Mouse (Mus musculus) left cerebral cortex, adult 2 months (tissue): Measurements from ENCODE around the gene Col6a4. TPM values are rescaled to one million over a fixed set of nuclear protein-coding genes. Genes with fewer than 3 reads are reported as not detected.
A peak's percentile ranks its signal among the peaks of the same experiment; 100 is the strongest.

Experiments used
- DNase-seq, 2 experiments: peaks; one replicate each; pipeline ENCODE4 v3.0.0; 2021 to 2022; ENCODE audit warnings: low spot score in 2 of 2, mixed read lengths in 1 of 2; ENCODE audit errors: extremely low spot score in 1 of 2
- H3K27ac ChIP-seq: fragments of 200-600 bp; 2 replicates; pipeline ENCODE4 v1.8.1; 2022
- H3K4me3 ChIP-seq: fragments of 200-600 bp; 2 replicates; pipeline ENCODE4 v1.8.1; 2022
- CTCF ChIP-seq: fragments of 200-600 bp; IDR thresholded peaks from 2 replicates; pipeline ENCODE4 v1.8.1; 2022; ENCODE audit warnings: antibody characterized with exemption, mild to moderate bottlenecking, moderate library complexity
- intact Hi-C: fragments of 180-260 bp; cut with DNase I; formaldehyde crosslinking; loops from one replicate; pipeline ENCODE4 v1.15.1; 2025
- long read RNA-seq, 2 experiments: library from polyadenylated mRNA; stranded (forward); transcript quantifications; one replicate each; pipeline ENCODE4 v2.0.0; 2021; ENCODE audit warnings: borderline mapping rate in 2 of 2
- total RNA-seq, 2 experiments: library from RNA; stranded (reverse); gene quantifications; 2 replicates each; pipeline ENCODE4 v1.2.3; 2021

Col6a4 gene
- total RNA-seq: 1 to 10 TPM; 1.5 to 2.2 TPM
- long read RNA-seq, experiment 1: 0 reads
- long read RNA-seq, experiment 2: 0 reads

- H3K4me3 ChIP-seq: no peak within 1 kb of the TSS
- intact Hi-C loops: no loop called here
These were observed at the start of gene Col6a4 for GRCm38 (mm10) chr9:106096683-106097082. Col6a4 (minus strand) TSS chr9:106096783.

GRCm38 (mm10) chr9:106145582-106145981 lies 49.0 kb upstream of the Col6a4 start:
- H3K4me3 ChIP-seq: no peak overlapping the region
- intact Hi-C loops: no loop called here
- H3K27ac ChIP-seq: no peak overlapping the region
- no peak for TF ChIP-seq CTCF
- DNase-seq: no peak

More at GRCm38 (mm10) chr9:106096683-106097082, at the start of gene Col6a4:
- no peak for TF ChIP-seq CTCF
- H3K27ac ChIP-seq: no peak within 1 kb of the TSS
- DNase-seq: no peak

- Histone ChIP-seq H3K4me3 (no peak overlapping the region), H3K27ac (no peak overlapping the region)
- DNase-seq: no peak
- intact Hi-C loops: no loop called here
- no peak for TF ChIP-seq CTCF
These were observed 47.6 kb upstream of the Col6a4 start for GRCm38 (mm10) chr9:106144176-106144575.

- no peak for DNase-seq
- intact Hi-C loops: no loop called here
- H3K4me3 ChIP-seq: no peak overlapping the region
- TF ChIP-seq CTCF: no peak
- H3K27ac ChIP-seq: no peak overlapping the region
These were observed 45.4 kb upstream of the Col6a4 start for GRCm38 (mm10) chr9:106141955-106142354.

GRCm38 (mm10) chr9:106139763-106140162 lies 43.2 kb upstream of the Col6a4 start:
- no peak for TF ChIP-seq CTCF
- intact Hi-C loops: no loop called here
- no peak for DNase-seq
- Histone ChIP-seq H3K4me3 (no peak overlapping the region), H3K27ac (no peak overlapping the region)

GRCm38 (mm10) chr9:106137671-106138216 lies 41.2 kb upstream of the Col6a4 start:
- no peak overlapping the region for H3K4me3 ChIP-seq
- no peak overlapping the region for H3K27ac ChIP-seq
- intact Hi-C loops: no loop called here
- DNase-seq: no peak
- TF ChIP-seq CTCF: no peak

- no peak overlapping the region for H3K27ac ChIP-seq
- intact Hi-C loops: no loop called here
- H3K4me3 ChIP-seq: no peak overlapping the region
- TF ChIP-seq CTCF: no peak
- DNase-seq: no peak
These were observed 33.7 kb upstream of the Col6a4 start for GRCm38 (mm10) chr9:106130250-106130649.

GRCm38 (mm10) chr9:106129072-106129471 lies 32.5 kb upstream of the Col6a4 start:
- H3K4me3 ChIP-seq: no peak overlapping the region
- no peak for TF ChIP-seq CTCF
- intact Hi-C loops: no loop called here

GRCm38 (mm10) chr9:106126786-106127251 lies 30.2 kb upstream of the Col6a4 start:
- intact Hi-C loops: no loop called here
- DNase-seq: peak in 1 of 2 experiments; percentile 18
- no peak overlapping the region for H3K4me3 ChIP-seq
- no peak overlapping the region for H3K27ac ChIP-seq
- no peak for TF ChIP-seq CTCF

More at GRCm38 (mm10) chr9:106129072-106129471, 32.5 kb upstream of the Col6a4 start:
- DNase-seq: no peak
- no peak overlapping the region for H3K27ac ChIP-seq

GRCm38 (mm10) chr9:106123599-106123998 lies 27.0 kb upstream of the Col6a4 start:
- intact Hi-C loops: no loop called here
- Histone ChIP-seq H3K27ac (no peak overlapping the region), H3K4me3 (no peak overlapping the region)
- DNase-seq: peak; percentile 37 to 56
- TF ChIP-seq CTCF: peak; percentile 81

- no peak overlapping the region for H3K4me3 ChIP-seq
- no peak for DNase-seq
- no peak overlapping the region for H3K27ac ChIP-seq
- TF ChIP-seq CTCF: no peak
- intact Hi-C loops: loop anchor here (10.0 kb wide), 2 partner anchors 624 to 724 kb away; partner anchors contain the start of genes Aste1 and Nek11
These were observed 22.5 kb upstream of the Col6a4 start for GRCm38 (mm10) chr9:106119075-106119474.

GRCm38 (mm10) chr9:106115801-106116424 lies 19.3 kb upstream of the Col6a4 start:
- no peak for TF ChIP-seq CTCF
- intact Hi-C loops: loop anchor here (10.0 kb wide), 2 partner anchors 621 to 721 kb away; partner anchors contain the start of genes Aste1 and Nek11
- Histone ChIP-seq H3K4me3 (no peak overlapping the region), H3K27ac (no peak overlapping the region)
- DNase-seq: no peak
